Comparison of ENCODE assay signal across 21 mouse cellular contexts in genomic region chr2:162515993-162516392, GRCm38 (mm10).
DNase-seq lines count a peak whose midpoint lies in the region; ATAC-seq lines count a peak whose summit lies in the region.
"Had no signal": no experiment of that assay in that cellular context is flagged by ENCODE, and none has a peak within 500 bp of the region (broad histone marks: within the 10 kb centered on the region; RNA-seq: fewer than 3 reads in every experiment).

No protein-coding gene starts in this region.

- H3K4me2 ChIP-seq in kidney, embryonic 14.5 days (replicated peaks; ENCODE audit: low read depth, low read length) = no peak overlapping the region
- H3K4me2 ChIP-seq in kidney, embryonic 16.5 days (replicated peaks; ENCODE audit: low read depth, low read length) = no peak overlapping the region
- H3K4me2 ChIP-seq: embryonic facial prominence, embryonic 13.5 days; embryonic facial prominence, embryonic 15.5 days; forebrain, embryonic 12.5 days had no signal

- DNase-seq in kidney, postnatal 36 days = no peak
- DNase-seq in kidney, adult 9 months = no peak
- DNase-seq: adrenal gland, adult 2 months; adrenal gland, postnatal 10 days; adrenal gland, postnatal 25 days; cerebellum, adult 11 months; cerebellum, adult 18-20 months; cerebellum, adult 8-10 months; cerebellum, adult 9-11 months; cerebellum, postnatal 14 days; cerebellum, postnatal 36 days; embryo, embryonic 11 days had no signal

- WGBS in kidney, embryonic 14.5 days = 35% methylated on average over 8 of the region's 8 CpGs
- 35% methylated on average over 8 of the region's 8 CpGs for WGBS in kidney, embryonic 16.5 days

- no peaks in the 10 kb centered on the region for H3K36me3 ChIP-seq in kidney, embryonic 14.5 days (ENCODE audit: control insufficient read depth, insufficient read depth, low read length)
- H3K36me3 ChIP-seq in kidney, embryonic 16.5 days (ENCODE audit: insufficient read depth, low read length) = no peaks in the 10 kb centered on the region
- H3K36me3 ChIP-seq: embryonic facial prominence, embryonic 13.5 days; embryonic facial prominence, embryonic 15.5 days; forebrain, embryonic 10.5 days; forebrain, embryonic 12.5 days had no signal

- no peaks in the 10 kb centered on the region for H3K27me3 ChIP-seq in kidney, embryonic 14.5 days (ENCODE audit: control insufficient read depth, insufficient read depth, low read length)
- no peaks in the 10 kb centered on the region for H3K27me3 ChIP-seq in kidney, embryonic 16.5 days (ENCODE audit: insufficient read depth, low read length)
- H3K27me3 ChIP-seq: embryonic facial prominence, embryonic 13.5 days; embryonic facial prominence, embryonic 15.5 days; forebrain, embryonic 12.5 days had no signal

- H3K9ac ChIP-seq in kidney, embryonic 14.5 days (ENCODE audit: low read depth, low read length) = no peak overlapping the region
- H3K9ac ChIP-seq in kidney, embryonic 16.5 days (replicated peaks; ENCODE audit: low read length) = no peak overlapping the region
- H3K9ac ChIP-seq: embryonic facial prominence, embryonic 13.5 days; embryonic facial prominence, embryonic 15.5 days; forebrain, embryonic 12.5 days had no signal

- H3K4me3 ChIP-seq in kidney, embryonic 14.5 days (ENCODE audit: low read length) = no peak overlapping the region
- H3K4me3 ChIP-seq in kidney, embryonic 16.5 days (ENCODE audit: low read length) = no peak overlapping the region
- H3K4me3 ChIP-seq: embryonic facial prominence, embryonic 13.5 days; embryonic facial prominence, embryonic 15.5 days; erythroblast, embryonic 14.5 days; forebrain, embryonic 10.5 days; forebrain, embryonic 12.5 days had no signal

- peak; percentile 52 for ATAC-seq in kidney, embryonic 14.5 days (ENCODE audit: low FRiP score, low TSS enrichment)
- ATAC-seq in kidney, embryonic 16.5 days (ENCODE audit: low FRiP score, low TSS enrichment) = peak; percentile 51; the same call in 1 of the 2 replicates
- ATAC-seq: forebrain, embryonic 14.5 days; forebrain, embryonic 16.5 days had no signal

- H3K27ac ChIP-seq in kidney, embryonic 14.5 days (ENCODE audit: low read depth, low read length) = no peak overlapping the region
- no peak overlapping the region for H3K27ac ChIP-seq in kidney, embryonic 16.5 days (ENCODE audit: low read length)
- H3K27ac ChIP-seq: embryonic facial prominence, embryonic 13.5 days; embryonic facial prominence, embryonic 15.5 days; forebrain, embryonic 10.5 days; forebrain, embryonic 12.5 days had no signal

- H3K4me1 ChIP-seq in kidney, embryonic 14.5 days (ENCODE audit: control insufficient read depth, insufficient read depth, low read length) = no peaks in the 10 kb centered on the region
- no peaks in the 10 kb centered on the region for H3K4me1 ChIP-seq in kidney, embryonic 16.5 days (ENCODE audit: insufficient read depth, low read length)
- H3K4me1 ChIP-seq: embryonic facial prominence, embryonic 13.5 days; embryonic facial prominence, embryonic 15.5 days; forebrain, embryonic 12.5 days had no signal

- H3K9me3 ChIP-seq in kidney, embryonic 14.5 days (ENCODE audit: control insufficient read depth, low read length) = no peaks in the 10 kb centered on the region
- no peaks in the 10 kb centered on the region for H3K9me3 ChIP-seq in kidney, embryonic 16.5 days (ENCODE audit: low read length)
- H3K9me3 ChIP-seq: embryonic facial prominence, embryonic 13.5 days; embryonic facial prominence, embryonic 15.5 days; forebrain, embryonic 10.5 days; forebrain, embryonic 12.5 days had no signal
